Mouse (Mus musculus) midbrain, embryonic 14.5 days (tissue): ENCODE data around the gene Slc30a2. TPM values are rescaled to one million over a fixed set of nuclear protein-coding genes. Genes with fewer than 3 reads are reported as not detected.
A peak's percentile ranks its signal among the peaks of the same experiment; 100 is the strongest.

Experiments used
- ATAC-seq: fragments of 200-750 bp; cut with Nextera tagmentation; 2 replicates; pipeline ENCODE4 v1.8.0; 2017; ENCODE audit warnings: moderate number of reproducible peaks, moderate library complexity; ENCODE audit not compliant: low FRiP score, low TSS enrichment
- DNase-seq: peaks from one replicate; pipeline ENCODE4 v3.0.0-alpha.2; 2015
- H3K27ac ChIP-seq: fragments of 300-500 bp; sonication (generic); replicated peaks from 2 replicates; pipeline ENCODE4 v1.5.1; 2014; ENCODE audit warnings: mild to moderate bottlenecking, low read depth, low read length, moderate library complexity
- H3K27me3 ChIP-seq: fragments of 300-500 bp; sonication (generic); 2 replicates; pipeline ENCODE4 v1.6.1; 2014; ENCODE audit warnings: low read length, control low read depth, mixed read lengths; ENCODE audit not compliant: control insufficient read depth, insufficient read depth
- H3K36me3 ChIP-seq: fragments of 300-500 bp; sonication (generic); 2 replicates; pipeline ENCODE4 v1.6.1; 2014; ENCODE audit warnings: low read length, control low read depth; ENCODE audit not compliant: control insufficient read depth, insufficient read depth
- H3K4me1 ChIP-seq: fragments of 300-500 bp; sonication (generic); 2 replicates; pipeline ENCODE4 v1.6.1; 2014; ENCODE audit warnings: mild to moderate bottlenecking, antibody characterized with exemption, low read length, control low read depth; ENCODE audit not compliant: control insufficient read depth, insufficient read depth
- H3K4me2 ChIP-seq: fragments of 300-500 bp; sonication (generic); 2 replicates; pipeline ENCODE4 v1.6.1; 2014; ENCODE audit warnings: mild to moderate bottlenecking, low read length, moderate library complexity
- H3K4me3 ChIP-seq: fragments of 300-500 bp; sonication (generic); replicated peaks from 2 replicates; pipeline ENCODE4 v1.5.1; 2014; ENCODE audit warnings: low read depth, low read length
- H3K9ac ChIP-seq: fragments of 300-500 bp; sonication (generic); replicated peaks from 2 replicates; pipeline ENCODE4 v1.6.1; 2014; ENCODE audit warnings: mild to moderate bottlenecking, low read length, moderate library complexity
- H3K9me3 ChIP-seq: fragments of 300-500 bp; sonication (generic); 2 replicates; pipeline ENCODE4 v1.6.1; 2016; ENCODE audit warnings: low read length, control low read depth, mixed read lengths; ENCODE audit not compliant: control insufficient read depth
- WGBS: fragments of 180-500 bp; shearing (Covaris S2); extraction: QIAGEN DNeasy Blood & Tissue Kit; methylation state at CpG from one replicate; pipeline ENCODE4 v1.1.7; 2014; 5-methylcytosine and 5-hydroxymethylcytosine counted together
- polyA plus RNA-seq: library from polyadenylated mRNA; unstranded; fragments of >200 nt; fragmentation: Nextera tagmentation; extraction: Ambion mirVana; gene quantifications from 2 replicates; pipeline ENCODE4 v1.2.1, GENCODE M21; 2014

The Slc30a2 gene
- polyA plus RNA-seq, 1 experiment from 2014 or later: not detected

GRCm38 (mm10) chr4:134357461-134357771 is 14.4 kb downstream of the Slc30a2 start:
- ATAC-seq: no peak
- no peaks in the 10 kb centered on the region for H3K9me3 ChIP-seq
- DNase-seq: no peak
- H3K27ac ChIP-seq: no peak overlapping the region
- H3K4me3 ChIP-seq: peak overlapping the region; percentile 18; the same call in 1 of the 2 replicates
- H3K4me2 ChIP-seq: peak overlapping the region; percentile 46
- H3K4me1 ChIP-seq: 0 out of 2 replicates have a peak, but pooled peaks cover 5% of the 10 kb centered on the region
- H3K9ac ChIP-seq: peak overlapping the region; percentile 39; the same call in 1 of the 2 replicates
- no peaks in the 10 kb centered on the region for H3K36me3 ChIP-seq
- H3K27me3 ChIP-seq: no peaks in the 10 kb centered on the region; the same call in 1 of the 2 replicates
- 37% methylated on average over 17 of the region's 17 CpGs for WGBS

DNA sequence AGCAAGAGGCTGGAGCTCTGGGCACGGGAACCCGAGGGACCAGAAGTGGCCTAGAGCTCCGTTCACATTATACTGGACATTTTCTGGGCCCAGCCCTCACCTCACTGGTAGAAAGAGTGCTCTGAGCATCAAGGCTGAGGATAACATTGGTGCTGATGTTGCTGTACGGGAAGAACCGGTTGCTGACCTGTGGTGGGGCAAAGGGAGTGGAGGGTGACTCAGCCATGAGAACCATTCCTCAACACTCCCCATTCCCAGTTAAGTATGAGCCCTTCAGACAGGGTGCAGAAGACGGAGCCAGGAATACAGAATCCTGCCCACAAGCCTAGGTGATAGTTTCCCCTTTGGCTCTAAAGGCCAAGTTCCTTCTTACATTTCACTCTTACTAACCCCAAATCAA is 16.7 kb downstream of the Slc30a2 start:
- Histone ChIP-seq H3K36me3 (no peaks in the 10 kb centered on the region), H3K4me1 (0 out of 2 replicates have a peak, but pooled peaks cover 5% of the 10 kb centered on the region), H3K9ac (no peak overlapping the region), H3K27me3 (no peaks in the 10 kb centered on the region; the same call in 1 of the 2 replicates), H3K27ac (no peak overlapping the region), H3K4me3 (no peak overlapping the region), H3K4me2 (no peak overlapping the region), H3K9me3 (no peaks in the 10 kb centered on the region)
- WGBS: 86% methylated on average over 6 of the region's 6 CpGs
- no peak for ATAC-seq
- DNase-seq: no peak

GRCm38 (mm10) chr4:134361215-134361614 is 18.2 kb downstream of the Slc30a2 start:
- Histone ChIP-seq H3K36me3 (no peaks in the 10 kb centered on the region), H3K4me1 (0 out of 2 replicates have a peak, but pooled peaks cover 5% of the 10 kb centered on the region), H3K9me3 (no peaks in the 10 kb centered on the region), H3K27ac (no peak overlapping the region), H3K4me2 (no peak overlapping the region), H3K9ac (no peak overlapping the region), H3K4me3 (no peak overlapping the region), H3K27me3 (no peaks in the 10 kb centered on the region; the same call in 1 of the 2 replicates)
- DNase-seq: no peak
- WGBS: 43% methylated on average over 5 of the region's 5 CpGs
- no peak for ATAC-seq

DNA sequence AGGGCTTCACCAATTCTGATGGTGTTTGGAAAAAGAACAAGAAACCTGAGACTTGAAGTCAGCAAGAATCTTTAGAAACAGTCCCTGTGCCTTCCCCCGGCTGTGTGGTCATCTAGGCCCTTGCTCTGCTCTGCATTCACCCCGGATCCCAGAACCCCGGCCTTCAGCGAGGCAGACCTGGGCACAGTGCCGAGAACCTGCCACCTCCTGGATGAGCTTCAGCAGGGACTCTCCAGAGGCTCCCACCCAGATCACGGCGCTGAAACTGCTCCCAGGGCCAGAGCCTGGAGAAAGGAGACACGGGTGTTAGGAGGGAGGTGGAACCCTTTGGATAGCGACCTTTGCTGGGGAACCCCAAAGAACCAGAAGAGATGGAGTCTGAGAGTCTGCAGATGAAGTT is 19.1 kb downstream of the Slc30a2 start:
- H3K27ac ChIP-seq: no peak overlapping the region
- no peak overlapping the region for H3K9ac ChIP-seq
- no peaks in the 10 kb centered on the region for H3K9me3 ChIP-seq
- DNase-seq (no peak), ATAC-seq (no peak)
- no peaks in the 10 kb centered on the region for H3K27me3 ChIP-seq
- WGBS: 75% methylated on average over 9 of the region's 9 CpGs
- no peaks in the 10 kb centered on the region for H3K36me3 ChIP-seq
- no peak overlapping the region for H3K4me3 ChIP-seq
- 0 out of 2 replicates have a peak, but pooled peaks cover 4% of the 10 kb centered on the region for H3K4me1 ChIP-seq
- no peak overlapping the region for H3K4me2 ChIP-seq

DNA sequence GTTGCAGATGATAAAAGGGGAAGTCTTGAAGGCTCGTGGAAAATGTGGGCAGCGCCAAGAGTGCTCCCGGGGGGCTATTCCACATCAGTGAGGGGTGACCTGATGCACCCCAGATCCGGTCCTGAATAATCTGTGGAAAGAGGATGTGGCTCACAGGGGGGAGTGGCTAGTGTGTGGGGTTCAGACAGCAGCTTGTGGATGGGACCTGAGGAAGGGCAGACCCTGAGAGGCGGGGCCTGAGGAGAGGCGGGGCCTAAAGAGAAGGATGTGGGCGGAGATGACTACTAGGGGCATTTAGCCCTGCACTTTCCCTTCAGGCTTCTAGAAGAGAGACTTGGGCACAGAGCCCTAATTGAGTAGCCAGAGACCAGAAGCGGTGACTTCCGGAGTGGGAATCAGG is 19.6 kb downstream of the Slc30a2 start:
- DNase-seq: no peak
- ATAC-seq: no peak
- Histone ChIP-seq H3K27ac (no peak overlapping the region), H3K4me3 (no peak overlapping the region), H3K27me3 (no peaks in the 10 kb centered on the region), H3K4me2 (no peak overlapping the region), H3K4me1 (no peaks in the 10 kb centered on the region), H3K9me3 (no peaks in the 10 kb centered on the region), H3K9ac (no peak overlapping the region), H3K36me3 (no peaks in the 10 kb centered on the region)
- 28% methylated on average over 9 of the region's 9 CpGs for WGBS

DNA sequence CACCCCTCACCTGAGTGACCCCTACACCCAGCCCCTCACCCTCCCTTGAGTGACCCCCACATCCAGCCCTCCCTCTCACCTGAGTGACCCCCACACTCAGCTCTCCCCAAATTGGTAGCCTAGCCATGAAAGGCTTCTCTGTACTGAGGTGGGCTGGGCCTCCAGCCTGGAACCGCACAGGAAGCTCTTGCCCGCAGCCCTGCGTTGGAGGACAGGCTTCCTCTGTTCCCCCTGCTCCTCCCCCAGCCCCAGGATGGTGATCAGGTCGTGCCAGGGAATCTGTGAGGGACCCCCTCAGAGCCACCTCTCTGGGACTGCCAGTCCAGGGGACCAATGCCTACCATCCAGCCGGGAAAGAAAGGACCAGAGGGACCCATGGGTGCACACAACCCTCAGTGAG is 22.3 kb downstream of the Slc30a2 start:
- WGBS: 41% methylated on average over 5 of the region's 5 CpGs
- no peaks in the 10 kb centered on the region for H3K9me3 ChIP-seq

DNA sequence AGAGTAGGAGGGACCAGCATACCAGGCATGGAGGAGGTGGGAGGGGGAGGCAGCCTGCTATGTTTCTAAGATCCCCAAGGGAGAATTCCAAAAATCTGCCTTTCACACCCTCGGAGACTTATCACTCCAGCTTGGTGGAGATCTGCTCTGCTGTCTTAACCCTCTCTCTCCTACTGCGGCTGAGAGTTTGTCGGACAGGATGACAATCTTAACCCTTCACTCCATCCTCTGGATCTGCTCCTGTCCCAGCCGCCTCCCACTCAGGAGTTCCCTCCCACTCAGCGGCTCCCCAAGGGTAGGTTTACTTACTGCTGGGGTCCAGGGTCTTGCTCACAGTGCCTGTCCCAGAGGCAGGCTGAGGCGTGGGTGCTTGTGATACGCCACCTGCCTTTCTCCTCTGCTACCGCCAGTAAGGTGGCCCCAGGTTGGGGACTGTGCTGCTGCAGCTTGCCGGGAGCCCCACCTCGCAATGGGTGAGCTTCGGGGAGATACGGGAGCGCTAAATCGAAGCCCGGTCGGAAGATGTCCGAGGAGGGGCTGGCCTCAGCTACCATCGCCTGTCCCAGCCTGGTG is 27.8 kb downstream of the Slc30a2 start:
- Histone ChIP-seq H3K27me3 (peaks cover 30% of the 10 kb centered on the region), H3K27ac (no peak overlapping the region), H3K4me3 (peak overlapping the region; percentile 17; the same call in 1 of the 2 replicates), H3K36me3 (no peaks in the 10 kb centered on the region), H3K4me2 (peak overlapping the region; percentile 89), H3K9me3 (no peaks in the 10 kb centered on the region), H3K9ac (peak overlapping the region; percentile 20; the same call in 1 of the 2 replicates), H3K4me1 (peaks cover 12% of the 10 kb centered on the region)
- ATAC-seq: no peak
- DNase-seq: no peak
- 3% methylated on average over 18 of the region's 18 CpGs for WGBS

More for the DNA sequence above, 22.3 kb downstream of the Slc30a2 start:
- DNase-seq (no peak), ATAC-seq (no peak)
- H3K4me3 ChIP-seq: no peak overlapping the region
- H3K36me3 ChIP-seq: no peaks in the 10 kb centered on the region
- H3K4me2 ChIP-seq: no peak overlapping the region
- H3K27ac ChIP-seq: no peak overlapping the region
- no peaks in the 10 kb centered on the region for H3K4me1 ChIP-seq
- H3K9ac ChIP-seq: no peak overlapping the region
- H3K27me3 ChIP-seq: peaks cover 11% of the 10 kb centered on the region

GRCm38 (mm10) chr4:134371316-134371855 is 28.4 kb downstream of the Slc30a2 start:
- Histone ChIP-seq H3K36me3 (no peaks in the 10 kb centered on the region), H3K9me3 (no peaks in the 10 kb centered on the region), H3K9ac (peak overlapping the region; percentile 20; the same call in 1 of the 2 replicates), H3K4me3 (peak overlapping the region; percentile 45), H3K4me2 (peak overlapping the region; percentile 89), H3K4me1 (peaks cover 12% of the 10 kb centered on the region), H3K27ac (no peak overlapping the region), H3K27me3 (peaks cover 30% of the 10 kb centered on the region)
- no peak for ATAC-seq
- no peak for DNase-seq
- WGBS: under 1% methylated on average over 17 of the region's 17 CpGs

DNA sequence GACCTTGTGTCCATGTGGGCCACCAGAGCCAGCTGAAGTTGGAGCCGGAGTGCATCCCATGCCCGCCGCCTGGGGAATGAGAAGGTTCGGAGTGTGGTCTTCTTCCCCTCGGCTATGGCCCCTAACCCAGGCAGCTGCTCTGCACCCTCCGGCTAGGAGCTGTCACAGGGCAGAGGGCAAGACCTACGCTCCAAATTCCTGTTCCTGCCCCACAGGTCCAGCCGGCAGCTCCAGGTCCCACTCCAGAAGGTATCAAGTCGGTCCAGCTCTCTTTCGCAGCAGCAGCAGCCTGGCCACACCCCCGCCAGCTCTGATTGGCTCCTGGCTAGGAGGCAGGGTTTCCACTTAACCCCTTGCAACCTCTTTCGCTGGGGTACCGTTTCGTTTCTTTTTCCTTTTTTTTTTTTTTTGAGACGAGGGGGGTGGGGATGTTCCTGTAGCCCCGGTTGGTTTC is 29.3 kb downstream of the Slc30a2 start:
- H3K27me3 ChIP-seq: peaks cover 30% of the 10 kb centered on the region
- no peak overlapping the region for H3K27ac ChIP-seq
- H3K4me3 ChIP-seq: peak overlapping the region; percentile 45
- peaks cover 12% of the 10 kb centered on the region for H3K4me1 ChIP-seq
- H3K36me3 ChIP-seq: no peaks in the 10 kb centered on the region
- peak overlapping the region; percentile 41 for H3K9ac ChIP-seq
- H3K4me2 ChIP-seq: peak overlapping the region; percentile 89
- peak; percentile 69; the same call in 1 of the 2 replicates for ATAC-seq
- DNase-seq: peak; percentile 88
- under 1% methylated on average over 16 of the region's 16 CpGs for WGBS
- no peaks in the 10 kb centered on the region for H3K9me3 ChIP-seq
